Mouse (Mus musculus) cerebellum, adult 8-10 months (tissue): ENCODE results near the gene Pth1r.

Experiments used
- DNase-seq: peaks from one replicate; pipeline ENCODE4 v3.0.0; 2022

The Pth1r gene

GRCm38 (mm10) chr9:110746961-110747360, at the start of gene Pth1r:
TSS of gene Pth1r (minus strand) at chr9:110747145.
- no peak for DNase-seq

GRCm38 (mm10) chr9:110790462-110790861, 43.5 kb upstream of the Pth1r start:
- no peak for DNase-seq

GRCm38 (mm10) chr9:110788169-110788568, 41.2 kb upstream of the Pth1r start:
- no peak for DNase-seq

- no peak for DNase-seq
Measured at GRCm38 (mm10) chr9:110783611-110784010, 36.7 kb upstream of the Pth1r start.

GRCm38 (mm10) chr9:110781731-110782130, 34.8 kb upstream of the Pth1r start:
- peak; percentile 76 for DNase-seq

- peak; percentile 94 for DNase-seq
Measured at GRCm38 (mm10) chr9:110781256-110781721, 34.3 kb upstream of the Pth1r start.

- no peak for DNase-seq
Measured at GRCm38 (mm10) chr9:110779242-110779913, 32.4 kb upstream of the Pth1r start.

GRCm38 (mm10) chr9:110778559-110778958, 31.6 kb upstream of the Pth1r start:
- no peak for DNase-seq

GRCm38 (mm10) chr9:110778100-110778499, 31.2 kb upstream of the Pth1r start:
- no peak for DNase-seq

GRCm38 (mm10) chr9:110775269-110776022, 28.5 kb upstream of the Pth1r start:
- no peak for DNase-seq

- no peak for DNase-seq
Measured at GRCm38 (mm10) chr9:110774403-110775268, 27.7 kb upstream of the Pth1r start.

- DNase-seq, result no peak
Measured at GRCm38 (mm10) chr9:110772336-110772735, 25.4 kb upstream of the Pth1r start.

GRCm38 (mm10) chr9:110763405-110763804, 16.5 kb upstream of the Pth1r start:
- no peak for DNase-seq

- DNase-seq, result no peak
Measured at GRCm38 (mm10) chr9:110762763-110763162, 15.8 kb upstream of the Pth1r start.

- DNase-seq, result no peak
Measured at GRCm38 (mm10) chr9:110760886-110761285, 13.9 kb upstream of the Pth1r start.

GRCm38 (mm10) chr9:110759265-110759664, 12.3 kb upstream of the Pth1r start:
- DNase-seq, result no peak

- no peak for DNase-seq
Measured at GRCm38 (mm10) chr9:110758605-110759004, 11.7 kb upstream of the Pth1r start.

GRCm38 (mm10) chr9:110757816-110758215, 10.9 kb upstream of the Pth1r start:
- no peak for DNase-seq

- DNase-seq, result no peak
Measured at GRCm38 (mm10) chr9:110753773-110754172, 6.8 kb upstream of the Pth1r start.

- DNase-seq, result no peak
Measured at GRCm38 (mm10) chr9:110752917-110753435, 6.0 kb upstream of the Pth1r start.

GRCm38 (mm10) chr9:110751412-110751811, 4.5 kb upstream of the Pth1r start:
- no peak for DNase-seq

- DNase-seq, result no peak
Measured at GRCm38 (mm10) chr9:110750404-110751187, 3.7 kb upstream of the Pth1r start.
